Mouse (Mus musculus): ENCODE data around the gene Cst10. TPM values are rescaled to one million over a fixed set of nuclear protein-coding genes. Genes with fewer than 3 reads are reported as not detected.

The Cst10 gene
- polyA plus RNA-seq (2015; fragmentation: Nextera tagmentation; extraction: Ambion mirVana) = 0.36 and 0.42 TPM in 2 replicates

DNA sequence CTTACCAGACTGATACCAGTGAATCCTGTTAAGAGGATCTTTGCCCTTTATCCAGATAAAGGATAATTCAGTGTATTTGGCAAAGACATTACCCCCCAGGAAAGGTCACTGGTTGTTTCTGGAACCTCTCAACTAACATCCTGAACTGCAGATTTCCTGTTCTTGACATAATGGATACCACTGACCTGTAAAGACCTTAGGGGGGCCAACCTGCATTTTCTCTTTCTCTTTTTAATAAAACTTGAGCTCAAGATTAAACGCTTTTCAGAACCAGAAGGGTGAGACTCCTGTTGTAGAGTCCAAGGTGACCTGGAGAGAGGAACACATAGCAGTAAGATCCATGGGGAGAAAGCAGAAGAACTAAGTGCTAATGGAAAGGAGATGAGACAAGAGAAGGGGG, at the start of gene Cst10:
Cst10 (plus strand) TSS at position 301 of the 400 bp plus-strand sequence.
- DNase-seq (ENCODE audit: low spot score) = no peak

DNA sequence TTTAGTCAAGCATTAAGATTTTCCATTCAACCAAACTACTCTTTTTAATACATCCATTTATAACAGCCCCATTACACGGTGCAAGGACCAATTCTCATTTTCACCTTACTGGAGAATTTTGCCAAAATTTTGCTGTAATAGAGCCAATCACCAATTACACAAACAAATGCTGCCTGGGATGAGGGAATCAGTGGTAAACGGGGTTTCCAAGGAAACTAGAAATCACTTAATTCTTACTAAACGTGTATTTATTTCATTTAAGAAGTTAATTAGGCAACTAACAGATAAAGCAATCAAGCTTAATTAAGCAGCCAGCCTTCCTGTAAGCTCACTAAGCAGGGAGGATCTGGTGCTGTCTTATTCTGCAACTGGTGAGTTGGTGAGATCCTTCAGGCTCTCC, 11.9 kb upstream of the Cst10 start:
- no peak for DNase-seq (ENCODE audit: low spot score)

DNA sequence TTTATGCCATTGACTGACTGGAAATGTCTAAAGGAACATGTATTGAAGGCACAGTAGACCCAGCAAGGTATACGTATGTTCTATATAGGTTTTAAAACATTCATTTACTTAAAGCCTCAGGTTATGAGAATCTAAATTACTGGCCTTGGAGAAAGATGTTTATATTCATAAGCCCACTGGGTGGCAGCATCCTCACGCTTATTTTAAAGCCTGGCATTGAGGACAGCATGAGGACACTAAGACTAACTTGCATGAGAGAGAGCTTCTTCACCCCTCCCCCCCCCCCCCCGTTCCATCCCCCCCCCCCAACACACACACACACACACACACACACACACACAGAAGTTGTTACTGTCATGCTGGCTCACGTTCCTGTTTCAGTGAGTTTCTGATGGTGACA, 17.7 kb downstream of the Cst10 start:
- DNase-seq (ENCODE audit: low spot score) = peak; percentile 10

Data from thymus, postnatal 0 days (tissue).